Mouse (Mus musculus) MEL (cell line): ENCODE measurements around the gene Ext2.

Experiments used
- CHD1 ChIP-seq: IDR thresholded peaks from 2 replicates; pipeline ENCODE4 v1.6.1; 2012; ENCODE audit warnings: low read depth, mild to moderate bottlenecking, inconsistent platforms, low read length, improper control_type of control experiment
- CTCF ChIP-seq, 3 experiments: IDR thresholded peaks in 2 of 3; conservative IDR thresholded peaks in 1 of 3; 2 replicates each; pipeline ENCODE4 v1.5.1; 2011 to 2012; ENCODE audit warnings: low read length in 3 of 3, low read depth in 2 of 3, mild to moderate bottlenecking in 2 of 3, improper control_type of control experiment in 1 of 3, inconsistent platforms in 1 of 3, mixed read lengths in 1 of 3, moderate library complexity in 1 of 3; ENCODE audit not compliant: control insufficient read depth in 1 of 3, insufficient read depth in 1 of 3, poor library complexity in 1 of 3, severe bottlenecking in 1 of 3
- E2F4 ChIP-seq: IDR thresholded peaks from 2 replicates; pipeline ENCODE4 v1.6.1; 2011; ENCODE audit warnings: low read depth, low read length, improper control_type of control experiment, borderline replicate concordance
- KAT2A ChIP-seq: conservative IDR thresholded peaks from 2 replicates; pipeline ENCODE4 v1.6.1; 2012; ENCODE audit warnings: low read depth, low read length, improper control_type of control experiment, inconsistent platforms
- MEF2A ChIP-seq: IDR thresholded peaks from 2 replicates; pipeline ENCODE4 v1.6.1; 2014; ENCODE audit warnings: low read depth, mild to moderate bottlenecking, inconsistent platforms, low read length, improper control_type of control experiment; ENCODE audit not compliant: poor library complexity, insufficient replicate concordance, severe bottlenecking; ENCODE audit errors: extremely low read depth
- POLR2A ChIP-seq, 2 experiments: IDR thresholded peaks; 2 replicates each; pipeline ENCODE4 v1.6.1; 2011 to 2012; ENCODE audit warnings: low read length in 2 of 2, mild to moderate bottlenecking in 2 of 2, control low read depth in 1 of 2, improper control_type of control experiment in 1 of 2, low read depth in 1 of 2, moderate library complexity in 1 of 2; ENCODE audit not compliant: control insufficient read depth in 1 of 2, insufficient read depth in 1 of 2, poor library complexity in 1 of 2
- POLR2AphosphoS2 ChIP-seq: IDR thresholded peaks from 2 replicates; pipeline ENCODE4 v1.6.1; 2011; ENCODE audit warnings: low read length, improper control_type of control experiment

GRCm38 (mm10) chr2:93702936-93703926 lies 119.1 kb downstream of the Ext2 start:
- TF ChIP-seq CTCF (IDR thresholded peaks at IDR 0.05 in 2 of 3, conservative IDR thresholded peaks at IDR 0.05 in 1 of 3; ENCODE audit: control insufficient read depth in 1 of 3, insufficient read depth in 1 of 3, low read depth in 2 of 3, low read length in 3 of 3, poor library complexity in 1 of 3, severe bottlenecking in 1 of 3): no peak
- no peak for TF ChIP-seq E2F4
- no peak for TF ChIP-seq POLR2AphosphoS2
- TF ChIP-seq KAT2A: no peak
- no peak for TF ChIP-seq MEF2A
- no peak for TF ChIP-seq POLR2A (IDR thresholded peaks at IDR 0.05; ENCODE audit: control insufficient read depth in 1 of 2, insufficient read depth in 1 of 2, low read depth in 1 of 2, low read length in 2 of 2, poor library complexity in 1 of 2)
- no peak for TF ChIP-seq CHD1
